Mouse (Mus musculus): ENCODE results near the gene Nrgn.

Gene Nrgn

DNA sequence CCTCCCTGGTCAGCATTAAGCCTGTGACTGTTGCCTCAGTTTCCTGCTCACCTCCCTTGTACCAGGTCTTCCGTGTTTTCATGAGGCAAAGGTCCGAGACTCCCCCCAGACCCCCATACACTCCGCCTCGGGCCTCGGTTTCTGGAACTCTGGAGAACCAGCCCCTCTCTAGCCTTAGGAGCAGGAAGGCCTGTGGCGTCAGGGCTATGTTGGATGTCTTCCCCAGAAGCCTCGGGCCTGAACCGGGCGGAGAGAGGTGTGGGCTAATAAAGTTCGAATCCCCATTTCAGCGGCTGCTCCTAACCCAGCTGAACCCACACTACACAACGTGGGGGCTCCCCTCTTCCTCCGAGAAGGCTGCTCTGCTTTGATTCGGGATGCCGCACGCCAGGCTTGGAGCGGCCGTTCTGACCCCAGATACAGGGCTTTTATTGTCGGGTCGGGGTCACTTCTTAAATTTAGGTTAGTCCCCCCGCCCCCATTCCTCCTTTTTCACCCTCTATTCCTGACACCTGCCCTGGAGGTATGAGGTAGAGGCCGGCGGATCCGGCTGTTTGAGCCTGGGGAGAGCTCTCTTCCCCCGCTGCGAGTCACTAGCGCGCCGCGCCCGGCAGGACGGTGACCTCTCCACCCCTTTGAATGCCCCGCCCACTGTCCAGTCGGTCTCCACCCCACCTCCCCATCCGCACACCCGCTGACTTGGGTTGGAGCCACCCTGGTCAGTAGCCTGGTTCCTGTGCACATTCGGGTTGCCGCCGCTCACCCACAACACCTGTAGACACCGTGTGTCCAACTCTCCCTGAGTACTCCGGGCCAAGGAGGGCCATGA lies 25.1 kb downstream of the Nrgn start, which contains the start of gene Esam:
Gene Esam (plus strand): TSS at position 683 of the 829 bp plus-strand sequence.
- peak; percentile 27 to 54 for DNase-seq

DNA sequence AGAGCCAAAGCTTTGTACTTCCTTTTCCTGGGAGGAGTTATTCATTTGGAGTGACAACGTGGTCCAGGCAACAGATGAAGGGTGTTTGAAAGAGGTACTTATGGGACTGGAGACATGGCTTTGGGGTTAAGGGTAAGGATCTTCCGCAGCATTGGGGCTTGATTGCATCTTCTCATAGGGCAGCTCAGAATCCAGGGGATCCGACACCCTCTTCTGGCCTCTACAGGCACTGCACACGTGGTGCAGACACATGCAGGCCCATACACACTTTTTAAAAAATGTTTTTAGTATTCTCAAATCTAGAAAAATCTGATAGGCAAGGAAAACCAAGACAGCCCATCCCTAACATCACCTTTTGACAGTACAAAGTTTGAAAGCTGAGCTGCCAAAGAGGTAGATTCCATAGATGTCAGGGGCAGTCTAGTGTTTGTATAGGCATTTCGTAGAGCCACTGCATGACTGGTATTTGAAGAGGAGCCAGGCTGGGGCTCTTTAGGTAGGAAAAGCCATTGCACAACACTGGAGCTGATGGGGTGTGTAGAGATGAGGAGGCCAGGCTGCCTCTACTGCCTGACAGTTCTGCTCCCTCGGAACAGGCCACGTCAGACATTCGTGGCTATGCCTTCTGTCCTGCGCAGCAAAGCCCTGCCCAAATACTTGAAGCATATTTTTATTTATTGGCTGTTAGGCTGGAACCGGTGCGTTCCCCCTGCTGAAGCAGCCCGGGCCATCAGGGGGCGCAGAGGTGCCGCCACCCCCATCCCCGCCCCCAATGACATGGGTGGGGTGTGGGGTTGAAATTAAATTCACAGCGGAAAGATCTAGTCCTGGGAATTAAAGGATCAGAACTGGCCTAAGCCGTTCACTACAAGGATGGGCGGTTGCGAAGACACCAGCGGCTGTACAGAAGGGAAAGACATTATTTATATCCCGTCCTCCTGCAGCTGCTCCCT lies 26.0 kb downstream of the Nrgn start:
- no peak for DNase-seq

DNA sequence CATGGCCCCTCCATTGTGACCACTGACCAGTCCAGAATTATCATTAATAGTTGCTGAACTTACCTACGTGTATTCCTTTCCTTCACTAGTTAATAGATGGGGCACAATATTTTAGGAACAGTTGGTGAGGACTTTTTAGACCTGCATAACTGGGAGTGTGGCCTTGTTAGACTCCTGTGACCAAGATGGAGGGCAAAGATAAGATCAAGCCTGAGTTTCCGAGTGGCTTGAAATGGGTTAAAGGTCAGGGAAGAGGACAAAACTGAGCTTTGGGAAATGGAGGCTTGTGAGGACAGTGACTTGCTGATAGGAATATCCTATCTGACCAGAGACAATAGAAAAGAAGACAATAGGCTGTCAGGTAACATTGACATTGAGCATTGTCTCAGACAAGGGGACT lies 27.2 kb downstream of the Nrgn start:
- no peak for DNase-seq

DNA sequence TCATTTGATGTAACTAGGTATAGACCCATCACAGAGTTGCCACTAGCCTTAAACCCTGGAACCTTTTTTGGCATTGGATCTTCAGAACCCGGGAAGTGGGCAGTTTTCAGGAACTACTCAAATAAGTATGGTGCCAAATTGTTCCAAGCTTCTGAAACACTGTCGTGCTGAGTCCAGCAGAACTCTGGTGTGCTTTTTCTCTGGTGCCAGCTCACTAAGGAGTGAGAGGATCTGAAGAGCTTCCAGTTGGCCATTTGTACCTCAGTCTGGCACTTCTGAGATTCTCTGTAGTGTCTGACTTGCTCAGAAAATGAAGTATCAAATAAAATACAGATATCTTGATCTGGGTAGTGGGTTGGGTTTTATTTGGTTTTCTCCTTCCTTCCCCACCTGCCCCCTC lies 32.7 kb downstream of the Nrgn start:
- DNase-seq: peak; percentile 19 to 33

DNA sequence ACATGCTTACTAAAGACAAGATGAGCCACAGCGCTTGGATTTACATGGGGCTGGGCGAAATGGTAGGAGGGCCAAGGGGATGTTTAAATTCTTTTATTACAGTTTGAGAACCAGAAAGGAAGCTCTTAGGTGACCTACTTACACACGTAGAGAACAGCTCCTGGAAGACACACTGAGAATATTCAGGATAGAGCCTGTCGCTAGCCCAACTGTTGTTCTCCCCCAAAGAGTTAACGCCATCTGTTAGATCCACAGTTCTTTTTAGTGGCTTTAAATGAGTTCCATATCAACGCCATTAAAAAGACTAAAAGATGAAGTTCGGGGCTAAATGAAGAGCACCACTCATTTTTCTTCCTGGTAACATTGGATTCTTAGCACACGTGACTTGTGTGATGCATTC lies 33.7 kb downstream of the Nrgn start:
- DNase-seq: peak; percentile 36 to 42

DNA sequence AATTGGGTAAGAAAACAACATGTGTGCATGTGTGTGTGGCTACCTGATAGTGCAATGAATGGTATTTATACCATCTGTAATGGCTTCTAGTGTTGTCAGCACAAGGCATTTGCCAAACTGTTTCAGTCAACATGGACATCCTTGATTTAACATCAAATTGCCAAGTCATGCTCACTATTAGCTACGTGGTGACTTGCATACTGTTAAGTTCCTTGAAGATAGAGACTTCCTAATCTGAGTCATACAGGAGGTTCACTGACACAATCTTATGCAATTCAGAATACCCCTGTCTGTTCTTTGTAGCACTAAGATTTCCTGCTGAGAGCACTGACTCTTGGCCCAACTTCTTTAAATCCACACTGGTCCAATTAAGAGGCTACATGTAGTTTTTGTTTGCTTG lies 35.2 kb downstream of the Nrgn start:
- DNase-seq: no peak

DNA sequence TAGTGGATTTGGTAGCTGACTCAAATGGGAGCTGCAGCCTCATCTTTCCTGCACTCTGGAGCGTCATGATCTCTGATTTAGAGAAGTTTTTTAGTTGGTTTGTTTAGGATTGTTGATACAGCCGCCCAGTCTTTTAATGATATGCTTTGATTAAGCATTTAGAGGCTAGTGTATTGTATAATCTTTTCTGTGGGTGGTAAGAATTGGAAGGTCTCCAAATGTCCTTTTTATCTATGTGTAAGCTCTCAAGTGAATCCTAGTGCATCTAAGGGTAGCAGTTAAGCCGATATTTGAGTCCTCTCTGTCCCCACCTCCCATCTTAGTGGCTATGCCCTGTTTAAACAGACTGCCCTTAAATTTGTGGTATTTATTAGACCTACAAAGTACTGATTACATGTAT lies 38.2 kb downstream of the Nrgn start:
- no peak for DNase-seq

DNA sequence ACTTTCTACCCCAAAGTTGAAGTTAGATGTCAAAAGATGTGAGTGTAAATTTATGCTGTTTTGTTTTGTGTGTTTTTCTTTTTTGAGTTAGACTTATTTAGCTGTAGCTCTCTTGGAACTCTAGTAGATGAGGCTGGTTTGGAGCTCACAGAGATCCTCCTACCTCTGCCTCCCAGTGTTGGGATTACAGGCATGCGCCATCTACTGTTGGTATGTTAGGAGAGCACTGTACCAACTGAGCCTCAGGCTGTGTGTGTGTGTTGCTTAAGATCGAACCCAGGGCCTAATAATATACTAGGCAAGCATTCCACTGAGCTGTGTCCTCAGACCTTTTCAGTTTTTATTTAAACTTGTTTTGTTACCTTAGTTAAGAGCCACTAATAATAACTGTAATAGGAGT lies 40.6 kb downstream of the Nrgn start:
- no peak for DNase-seq

DNA sequence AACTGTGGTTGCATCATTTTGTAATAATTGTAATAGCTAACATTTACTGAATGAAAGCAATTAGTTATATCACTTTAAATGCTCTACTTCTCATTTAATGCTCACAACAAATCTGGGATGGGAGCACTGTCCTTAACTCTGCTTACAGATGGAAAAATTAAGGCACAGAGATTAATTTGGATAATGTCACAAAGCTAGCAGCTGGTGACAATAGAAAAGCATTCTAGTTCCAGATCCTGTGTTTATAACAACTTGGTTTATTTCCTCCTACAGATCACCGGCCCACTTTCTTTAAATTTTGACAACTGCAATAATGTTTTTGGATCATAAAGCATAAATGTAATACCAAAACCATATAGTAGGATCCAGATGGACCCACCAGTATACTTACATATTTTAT lies 46.7 kb downstream of the Nrgn start:
- DNase-seq: no peak

DNA sequence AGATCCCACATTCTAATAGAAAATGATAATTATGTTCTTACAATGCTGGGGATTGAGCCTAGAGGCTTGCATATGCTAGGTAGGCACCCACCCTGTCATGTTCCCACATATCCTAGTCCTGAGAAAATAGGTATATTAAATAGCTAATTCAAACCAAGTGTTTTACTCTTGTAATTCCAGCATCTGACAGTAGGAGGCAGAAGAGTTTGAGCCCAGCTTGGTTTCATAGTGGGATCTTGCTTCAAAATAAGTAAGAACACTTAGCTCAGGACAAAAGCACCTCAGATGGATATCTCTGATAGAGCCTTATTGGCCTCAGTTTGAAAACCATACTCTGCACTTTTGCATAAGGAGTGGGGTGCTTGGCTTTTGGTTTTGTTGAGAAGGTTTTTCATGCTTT lies 48.4 kb downstream of the Nrgn start:
- DNase-seq: no peak

DNA sequence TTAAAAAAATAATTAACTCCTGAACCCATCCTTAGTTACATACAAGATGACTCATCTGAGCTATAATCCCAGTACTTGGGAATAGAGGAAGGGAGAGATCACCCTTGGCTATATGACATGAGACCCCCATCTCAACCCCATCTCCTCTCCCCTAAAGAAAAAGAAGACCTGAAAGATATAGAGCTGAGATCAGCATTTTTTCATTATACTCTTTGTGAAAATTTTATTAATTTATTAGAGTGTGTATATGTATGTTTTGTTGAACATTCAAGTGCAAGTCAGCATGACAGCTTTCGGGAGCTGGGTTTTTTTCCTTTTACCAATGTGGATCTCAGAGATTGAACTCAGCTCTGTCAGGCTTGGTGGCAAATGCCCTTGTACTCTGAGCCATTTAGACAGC lies 51.5 kb downstream of the Nrgn start:
- DNase-seq: no peak

DNA sequence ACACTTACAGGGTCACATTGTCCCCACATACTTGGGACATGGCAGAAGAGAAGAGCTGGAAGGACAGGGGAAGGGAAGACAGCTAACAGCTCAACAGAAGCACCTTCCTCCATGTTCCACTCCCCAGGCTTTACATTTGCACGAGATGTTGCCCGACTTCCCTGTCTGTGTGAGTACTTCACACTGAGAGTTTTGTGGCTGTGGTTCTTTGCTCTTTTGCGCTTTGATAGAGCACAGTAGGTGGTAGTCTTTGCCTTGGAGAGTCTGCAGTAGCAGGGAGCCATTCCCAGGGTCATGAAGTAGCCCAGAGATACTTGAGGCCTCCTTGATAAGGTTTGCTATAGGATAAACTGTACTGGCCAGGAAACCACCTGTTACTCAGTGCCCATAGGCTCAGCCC lies 52.5 kb downstream of the Nrgn start:
- no peak for DNase-seq

DNA sequence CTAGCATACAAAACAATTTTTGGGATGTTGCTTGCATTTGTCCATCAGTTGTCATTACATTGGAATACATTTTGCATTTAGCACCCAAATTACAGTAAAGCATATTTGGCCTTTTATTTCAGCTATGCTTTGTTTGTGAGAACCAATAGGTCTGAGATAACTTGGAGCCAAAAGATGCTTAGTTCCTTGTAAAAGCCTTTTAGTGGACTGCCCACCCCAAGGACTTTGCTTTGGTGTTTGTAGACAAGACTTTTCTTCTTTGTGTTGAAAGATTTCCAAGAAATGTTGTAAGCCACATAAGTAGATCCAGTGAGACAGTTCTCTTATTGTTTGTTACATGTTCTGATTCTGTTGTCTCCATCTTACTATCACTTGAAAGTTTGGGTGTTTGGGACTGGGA lies 56.4 kb downstream of the Nrgn start:
- DNase-seq: no peak

DNA sequence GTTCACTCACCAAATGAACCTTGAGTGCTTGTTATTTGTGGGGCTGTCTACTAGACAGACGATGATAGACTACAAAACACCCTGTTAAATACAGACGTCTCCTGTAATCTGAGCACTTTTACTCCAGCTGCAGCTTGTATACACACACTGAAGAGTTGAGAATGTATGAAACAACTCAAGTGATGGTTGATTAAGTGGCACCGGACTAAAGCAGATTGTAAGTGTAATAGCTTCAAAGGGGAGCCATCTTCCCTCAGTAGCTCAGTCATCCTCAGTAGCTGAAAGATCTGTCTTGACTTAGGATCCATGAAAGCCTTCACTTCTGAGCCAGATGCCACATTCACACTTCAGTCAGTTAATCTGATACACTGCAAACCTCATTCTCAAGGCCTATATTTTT lies 56.9 kb downstream of the Nrgn start:
- DNase-seq: no peak
